Mouse (Mus musculus) kidney, adult 11 months (tissue): ENCODE measurements around the gene Gm3072.
"Not testable (repeated sequence)": the region's sequence is repeated elsewhere in the genome, so short reads cannot be mapped to it uniquely, and the experiment has no call there.

ENCODE experiments used
- DNase-seq: peaks from one replicate; pipeline ENCODE4 v3.0.0; 2022

Gene Gm3072

DNA sequence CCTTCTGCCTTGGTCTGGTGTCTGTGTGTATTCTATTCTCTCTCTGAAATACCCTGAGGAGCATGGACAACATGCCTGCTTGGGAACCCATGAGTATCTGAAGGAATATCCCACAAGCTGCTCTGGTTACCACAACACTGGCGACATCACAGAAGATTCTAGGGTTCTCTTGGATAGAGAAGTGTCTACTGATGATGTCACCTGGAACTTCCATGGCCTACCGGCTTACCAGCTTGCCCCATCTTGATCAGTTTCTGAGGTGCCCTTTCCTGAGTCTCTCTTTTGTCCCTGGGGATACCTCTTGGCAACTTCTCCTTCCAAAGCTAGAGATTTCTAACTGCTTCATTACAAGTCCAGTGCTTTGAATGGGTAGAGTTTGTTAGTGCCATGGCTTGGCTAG is at the start of gene Gm3072:
Gene Gm3072 (minus strand): TSS at position 101 of the 400 bp plus-strand sequence.
- not testable (repeated sequence) for DNase-seq

DNA sequence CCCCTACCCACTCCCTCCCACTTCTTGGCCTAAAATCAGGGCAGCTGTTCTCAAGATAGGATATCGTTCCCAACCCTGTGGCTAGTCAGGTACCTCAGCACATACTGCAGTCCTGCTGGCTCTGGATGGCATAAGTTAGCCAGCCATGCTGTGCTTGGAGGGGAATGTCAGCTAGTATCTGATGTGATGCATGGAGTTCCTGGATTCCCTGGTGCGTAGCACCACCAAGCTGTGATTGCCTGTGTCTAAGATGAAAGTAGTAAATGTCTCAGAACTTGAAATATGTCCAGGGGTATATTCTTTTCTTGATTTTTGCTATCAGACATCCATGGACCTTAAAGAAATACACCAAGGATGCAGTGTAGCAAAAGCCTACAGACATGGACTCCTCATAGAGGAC is 23.8 kb upstream of the Gm3072 start:
- not testable (repeated sequence) for DNase-seq

DNA sequence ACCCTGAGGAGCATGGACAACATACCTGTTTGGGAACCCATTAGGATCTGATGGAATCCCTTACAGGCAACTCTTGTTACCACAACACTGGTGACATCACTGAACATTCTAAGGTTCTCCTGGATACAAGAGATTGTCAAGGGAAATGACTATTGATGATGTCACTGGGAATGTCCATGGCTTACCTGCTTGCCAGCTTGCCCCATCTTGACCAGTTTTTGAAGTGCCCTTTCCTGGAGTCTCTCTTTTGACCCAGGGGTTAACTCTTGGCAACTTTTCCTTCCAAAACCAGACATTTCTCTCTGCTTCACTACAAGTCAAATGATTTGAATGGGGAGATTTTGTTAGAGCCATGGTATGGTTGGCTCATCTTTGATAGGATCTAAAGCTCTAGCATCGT is 22.0 kb upstream of the Gm3072 start, which contains the start of gene Gm3676:
Gene Gm3676 (minus strand): TSS at position 101 of the 400 bp plus-strand sequence.
- not testable (repeated sequence) for DNase-seq

DNA sequence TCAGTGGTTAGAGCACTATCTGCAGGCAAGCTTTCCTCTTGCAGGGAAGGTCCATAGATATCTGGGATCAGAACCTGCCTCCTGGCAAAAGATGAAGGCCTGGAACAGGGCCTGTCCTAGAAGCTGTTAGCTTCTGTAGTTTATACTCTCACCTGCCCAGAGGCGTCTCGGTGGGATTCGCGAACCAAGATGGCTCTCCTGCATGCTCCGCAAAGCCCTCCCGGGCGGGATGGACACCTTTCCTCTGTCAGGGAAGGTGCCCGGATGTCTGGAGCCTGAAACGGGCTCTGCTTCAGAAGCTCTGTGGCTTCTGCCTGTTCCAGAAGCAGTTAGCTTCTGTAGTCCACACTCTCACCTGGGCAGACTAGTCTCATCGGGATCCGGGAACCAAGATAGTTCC is 5.7 kb upstream of the Gm3072 start:
- DNase-seq, result not testable (repeated sequence)

DNA sequence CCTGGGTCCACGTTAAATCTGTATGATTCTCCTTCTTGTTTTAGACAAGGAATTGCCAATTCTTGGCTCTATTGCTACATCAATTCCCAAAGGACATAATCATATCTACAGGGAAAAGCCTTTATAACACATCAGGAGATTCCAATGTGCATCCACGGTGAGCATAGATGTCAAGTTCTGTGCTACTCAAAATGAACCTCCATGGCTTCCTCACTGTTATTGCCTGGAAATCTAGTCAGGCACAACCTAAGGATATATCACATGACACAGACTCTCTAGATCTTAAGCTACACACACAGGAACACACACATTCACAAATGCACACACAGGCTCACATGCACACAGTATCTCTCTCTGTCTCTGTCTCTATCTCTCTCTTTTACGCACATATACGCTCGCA is 1.9 kb downstream of the Gm3072 start:
- DNase-seq, result not testable (repeated sequence)

DNA sequence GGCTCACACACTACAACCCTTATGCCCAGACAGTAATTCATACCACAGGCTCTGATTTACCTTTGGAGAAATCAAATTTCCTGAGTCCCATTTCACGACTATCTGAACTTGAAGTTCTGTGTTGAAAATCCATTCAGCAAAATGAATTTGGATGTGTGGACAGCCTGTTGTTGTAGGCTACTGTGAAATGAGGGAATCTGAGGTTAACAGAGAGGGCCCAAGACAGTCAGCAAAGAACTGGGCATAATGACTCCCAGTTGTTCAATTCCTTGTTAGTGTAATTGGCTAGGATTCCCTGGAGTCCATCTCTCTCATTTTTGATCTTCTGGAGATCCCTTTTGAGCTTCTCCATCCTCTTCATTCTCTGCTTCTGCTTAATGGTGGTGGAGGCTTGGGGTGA is 13.7 kb downstream of the Gm3072 start:
- not testable (repeated sequence) for DNase-seq

DNA sequence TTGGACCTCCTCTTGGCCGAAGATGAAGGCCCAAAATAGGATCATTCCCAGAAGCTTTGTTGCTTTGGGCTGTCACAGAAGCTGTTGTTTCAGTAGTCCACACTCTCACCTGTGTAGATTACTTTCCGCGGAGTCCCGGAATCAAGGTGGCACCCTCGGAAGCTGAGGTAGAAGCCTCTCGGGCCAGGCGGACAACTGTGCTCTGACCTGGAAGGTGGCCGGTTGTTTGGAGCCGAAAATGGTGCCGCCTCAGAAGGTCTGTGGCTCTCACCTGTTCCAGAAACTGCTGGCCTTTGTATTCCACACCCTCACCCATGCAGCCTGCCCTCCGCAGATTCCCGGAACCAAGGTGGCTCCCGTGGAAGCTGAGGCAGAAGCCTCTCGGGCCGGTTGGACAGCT is 23.5 kb downstream of the Gm3072 start:
- DNase-seq, result not testable (repeated sequence)

DNA sequence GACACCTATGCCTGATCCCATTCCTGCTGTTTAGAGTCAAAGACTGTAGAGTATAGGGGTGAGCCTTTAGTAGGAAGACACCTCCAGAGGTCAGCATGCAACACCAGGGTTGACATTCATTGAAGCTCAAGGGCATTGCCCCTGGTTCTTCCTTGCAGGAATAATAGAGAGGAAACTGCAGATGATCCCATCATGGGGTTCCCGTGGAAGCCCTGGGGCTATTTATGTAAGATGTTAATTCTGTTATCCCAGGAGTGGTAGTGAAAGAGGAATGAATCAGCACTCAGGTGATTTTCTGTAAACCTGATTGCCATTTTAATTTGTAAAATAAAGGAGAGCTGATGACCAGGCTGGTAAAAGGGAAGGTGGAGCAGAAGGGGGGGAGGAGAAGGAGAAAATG is 38.1 kb downstream of the Gm3072 start:
- DNase-seq, result not testable (repeated sequence)

DNA sequence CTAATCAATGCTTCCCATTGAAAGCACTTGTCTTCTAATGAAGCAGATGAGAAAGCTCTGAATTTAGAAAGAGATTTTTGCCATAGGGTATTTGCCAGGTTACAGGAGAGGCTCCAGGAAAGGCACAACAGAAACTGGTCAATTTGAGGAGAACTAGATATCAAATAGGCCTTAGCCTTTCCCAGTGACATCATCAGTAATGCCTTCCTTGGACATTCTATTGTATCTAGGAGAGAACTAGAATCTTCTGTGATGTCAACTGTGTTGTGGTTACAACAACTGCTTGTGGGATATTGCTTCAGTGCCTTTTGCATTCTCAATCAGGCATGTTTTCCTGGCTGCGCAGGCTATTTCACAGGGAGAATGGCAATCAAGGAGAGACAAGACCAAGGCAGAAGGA is 51.5 kb downstream of the Gm3072 start, which contains the start of gene 1700049E17Rik2:
Gene 1700049E17Rik2 (plus strand): TSS at position 301 of the 400 bp plus-strand sequence.
- DNase-seq, result not testable (repeated sequence)
